Mouse (Mus musculus) ES-Bruce4 (cell line): ENCODE measurements around the gene Tmsb15b2.

Experiments used
- CTCF ChIP-seq: IDR thresholded peaks from one replicate; pipeline ENCODE4 v1.8.1; 2011; ENCODE audit warnings: low read depth, low read length
- EP300 ChIP-seq: IDR thresholded peaks from 2 replicates; pipeline ENCODE4 v1.6.1; 2011; ENCODE audit warnings: low read depth, low read length; ENCODE audit not compliant: insufficient read depth

- TF ChIP-seq CTCF (no peak), EP300 (no peak)
Observed at GRCm38 (mm10) chrX:136976424-136977084, 1.3 kb upstream of the Tmsb15b2 start, which contains the start of the genes Tmsb15l and Tmsb15b1.
